Mouse (Mus musculus): ENCODE results near the gene Blmh.

DNA sequence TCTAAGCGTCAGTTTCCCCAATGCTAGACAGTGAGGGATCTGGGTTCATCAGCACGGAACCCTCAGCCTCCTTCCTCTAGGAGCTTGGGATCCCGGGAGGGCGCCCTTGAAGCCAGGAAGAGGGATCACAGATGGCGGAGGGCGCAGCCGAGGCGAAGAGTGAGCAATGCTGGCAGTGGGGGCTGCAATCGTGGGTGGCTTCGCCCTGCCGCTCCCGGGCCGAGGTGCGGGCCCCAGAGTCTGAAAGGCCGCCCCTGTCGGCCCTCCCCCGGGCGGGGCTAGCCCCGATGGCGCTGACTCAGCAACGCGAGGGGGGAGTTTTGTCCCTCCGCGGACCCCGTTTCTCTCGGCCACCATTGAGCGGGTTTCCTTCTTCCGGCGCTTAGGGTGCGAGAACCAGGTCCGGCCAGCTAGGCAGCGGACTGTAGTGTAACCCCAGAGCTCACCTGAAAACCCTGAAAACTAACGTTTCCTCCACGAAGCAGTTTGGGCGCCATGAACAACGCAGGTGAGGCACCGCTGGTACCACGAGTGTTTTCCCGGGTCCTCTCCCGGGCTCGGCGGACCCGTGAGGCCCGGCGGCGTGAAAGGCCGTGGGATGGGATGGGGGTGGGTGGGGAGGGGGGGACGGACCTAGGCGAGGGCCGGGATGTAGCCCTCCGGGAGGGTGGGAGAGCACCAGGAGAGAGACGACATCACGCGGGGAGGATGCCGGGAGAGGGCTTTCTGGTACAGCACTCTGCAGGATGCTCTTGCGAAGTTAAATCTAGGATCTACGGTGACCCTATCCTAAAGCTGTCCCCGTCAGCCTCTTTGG is 21.0 kb downstream of the Blmh start:
- no peak for TF ChIP-seq CTCF (IDR thresholded peaks at IDR 0.05; ENCODE audit: control insufficient read depth, insufficient read depth, insufficient read length)
- no peak for TF ChIP-seq MAX (IDR thresholded peaks at IDR 0.05)
- TF ChIP-seq FOSL1 (IDR thresholded peaks at IDR 0.05; ENCODE audit: insufficient read depth, low read length, poor library complexity, severe bottlenecking), result no peak
- TF ChIP-seq USF1 (IDR thresholded peaks at IDR 0.05; ENCODE audit: low read depth), result no peak
- no peak for TF ChIP-seq CEBPB (IDR thresholded peaks at IDR 0.05; ENCODE audit: low read depth)

All from C2C12 (cell line).